Mouse (Mus musculus) midbrain, postnatal 0 days (tissue): ENCODE measurements around the gene Myo3b. TPM values are rescaled to one million over a fixed set of nuclear protein-coding genes. Genes with fewer than 3 reads are reported as not detected.
"Not testable (repeated sequence)": the region's sequence is repeated elsewhere in the genome, so short reads cannot be mapped to it uniquely, and the experiment has no call there.

Source experiments
- ATAC-seq: fragments of 200-750 bp; cut with Nextera tagmentation; 2 replicates; pipeline ENCODE4 v1.8.0; 2017; ENCODE audit warnings: moderate number of reproducible peaks, mild to moderate bottlenecking, moderate TSS enrichment, moderate library complexity; ENCODE audit not compliant: low FRiP score
- DNase-seq: peaks from one replicate; pipeline ENCODE4 v3.0.0-alpha.2; 2015; ENCODE audit warnings: low spot score
- H3K27ac ChIP-seq: fragments of 300-500 bp; sonication (generic); 2 replicates; pipeline ENCODE4 v1.5.1; 2014; ENCODE audit warnings: low read depth, mild to moderate bottlenecking, low read length, mixed read lengths
- H3K27me3 ChIP-seq: fragments of 300-500 bp; sonication (generic); 2 replicates; pipeline ENCODE4 v1.6.1; 2014; ENCODE audit warnings: low read length, control low read depth, mixed read lengths; ENCODE audit not compliant: insufficient read depth
- H3K36me3 ChIP-seq: fragments of 300-500 bp; sonication (generic); 2 replicates; pipeline ENCODE4 v1.6.1; 2014; ENCODE audit warnings: low read length, control low read depth, mixed read lengths; ENCODE audit not compliant: insufficient read depth
- H3K4me1 ChIP-seq: fragments of 300-500 bp; sonication (generic); 2 replicates; pipeline ENCODE4 v1.6.1; 2014; ENCODE audit warnings: mild to moderate bottlenecking, control low read depth, antibody characterized with exemption, low read length, mixed read lengths; ENCODE audit not compliant: insufficient read depth
- H3K4me2 ChIP-seq: fragments of 300-500 bp; sonication (generic); 2 replicates; pipeline ENCODE4 v1.6.1; 2014; ENCODE audit warnings: low read depth, mild to moderate bottlenecking, low read length, mixed read lengths; ENCODE audit not compliant: poor library complexity, severe bottlenecking
- H3K4me3 ChIP-seq: fragments of 300-500 bp; sonication (generic); 2 replicates; pipeline ENCODE4 v1.5.1; 2014; ENCODE audit warnings: low read depth, mild to moderate bottlenecking, low read length, moderate library complexity
- H3K9ac ChIP-seq: fragments of 300-500 bp; sonication (generic); replicated peaks from 2 replicates; pipeline ENCODE4 v1.6.1; 2014; ENCODE audit warnings: mild to moderate bottlenecking, low read length, moderate library complexity, mixed read lengths; ENCODE audit not compliant: poor library complexity, severe bottlenecking
- H3K9me3 ChIP-seq: fragments of 300-500 bp; sonication (generic); 2 replicates; pipeline ENCODE4 v1.6.1; 2016; ENCODE audit warnings: low read length, control low read depth
- CTCF ChIP-seq: IDR thresholded peaks from 2 replicates; pipeline ENCODE4 v1.5.1; 2016; ENCODE audit warnings: antibody characterized with exemption, mild to moderate bottlenecking
- WGBS: fragments of 180-500 bp; shearing (Covaris S2); extraction: QIAGEN DNeasy Blood & Tissue Kit; methylation state at CpG from one replicate; pipeline ENCODE4 v1.1.7; 2014; 5-methylcytosine and 5-hydroxymethylcytosine counted together
- polyA plus RNA-seq: library from polyadenylated mRNA; unstranded; fragments of >200 nt; fragmentation: Nextera tagmentation; extraction: Ambion mirVana; gene quantifications from 2 replicates; pipeline ENCODE4 v1.2.1, GENCODE M21; 2015
- total RNA-seq: library from RNA; depleted of rRNA; stranded (reverse); fragments of >200 nt; gene quantifications from 2 replicates; pipeline ENCODE4 v1.2.3, GENCODE M21; 2014

Gene Myo3b
- total and polyA plus RNA-seq, 2 experiments from 2014 or later: 0.14 to 0.44 TPM

GRCm38 (mm10) chr2:70210427-70211332 is 171.8 kb downstream of the Myo3b start:
- no peak for TF ChIP-seq CTCF
- Histone ChIP-seq H3K4me3 (no peak overlapping the region), H3K4me1 (peaks cover 6% of the 10 kb centered on the region; the same call in 1 of the 2 replicates), H3K9ac (no peak overlapping the region; the same call in 1 of the 2 replicates), H3K27ac (peak overlapping the region; percentile 62), H3K27me3 (no peaks in the 10 kb centered on the region), H3K4me2 (no peak overlapping the region), H3K36me3 (no peaks in the 10 kb centered on the region), H3K9me3 (no peaks in the 10 kb centered on the region)
- DNase-seq (no peak), ATAC-seq (peak; percentile 41; the same call in 1 of the 2 replicates)
- WGBS: 64% methylated on average over 22 of the region's 22 CpGs

GRCm38 (mm10) chr2:70214401-70214800 is 175.5 kb downstream of the Myo3b start:
- Histone ChIP-seq H3K4me2 (no peak overlapping the region), H3K4me1 (peaks cover 6% of the 10 kb centered on the region; the same call in 1 of the 2 replicates), H3K4me3 (no peak overlapping the region), H3K27me3 (no peaks in the 10 kb centered on the region), H3K36me3 (no peaks in the 10 kb centered on the region), H3K9me3 (no peaks in the 10 kb centered on the region), H3K9ac (no peak overlapping the region), H3K27ac (no peak overlapping the region)
- WGBS: 55% methylated on average over 8 of the region's 8 CpGs
- no peak for ATAC-seq
- no peak for DNase-seq
- no peak for TF ChIP-seq CTCF

DNA sequence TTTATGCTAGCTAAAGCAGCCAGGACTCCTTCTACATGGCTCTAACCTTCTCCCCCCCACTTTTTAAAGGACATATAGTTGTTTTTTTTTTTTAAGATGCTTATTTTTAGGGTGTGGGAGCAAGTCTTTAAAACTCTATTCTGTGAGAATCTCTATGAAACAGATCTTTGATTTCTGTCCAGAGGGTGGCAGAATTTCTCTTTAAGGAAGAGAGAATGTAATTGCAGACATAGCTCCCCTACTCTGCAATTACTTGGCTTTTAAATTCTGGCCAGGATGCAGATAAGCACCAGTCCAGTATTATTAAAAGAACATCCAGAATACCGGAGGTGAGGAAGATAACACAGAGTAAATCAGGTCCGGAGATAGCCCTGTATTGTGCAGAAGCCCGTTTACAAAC is 178.9 kb downstream of the Myo3b start:
- DNase-seq (peak; percentile 62), ATAC-seq (no peak)
- Histone ChIP-seq H3K9me3 (no peaks in the 10 kb centered on the region), H3K36me3 (no peaks in the 10 kb centered on the region), H3K9ac (no peak overlapping the region), H3K4me1 (peaks cover 8% of the 10 kb centered on the region; the same call in 1 of the 2 replicates), H3K27ac (0 out of 2 replicates have a peak overlapping the region, but pooled peaks have one; percentile 18), H3K27me3 (no peaks in the 10 kb centered on the region), H3K4me2 (no peak overlapping the region), H3K4me3 (no peak overlapping the region)
- peak; percentile 68 for TF ChIP-seq CTCF
- 64% methylated on average over 3 of the region's 3 CpGs for WGBS

GRCm38 (mm10) chr2:70218469-70218868 is 179.5 kb downstream of the Myo3b start:
- Histone ChIP-seq H3K36me3 (no peaks in the 10 kb centered on the region), H3K27ac (0 out of 2 replicates have a peak overlapping the region, but pooled peaks have one; percentile 18), H3K27me3 (no peaks in the 10 kb centered on the region), H3K4me1 (peaks cover 8% of the 10 kb centered on the region; the same call in 1 of the 2 replicates), H3K4me2 (no peak overlapping the region), H3K9ac (no peak overlapping the region), H3K9me3 (no peaks in the 10 kb centered on the region), H3K4me3 (no peak overlapping the region)
- ATAC-seq (no peak), DNase-seq (no peak)
- TF ChIP-seq CTCF: no peak
- 48% methylated on average over 8 of the region's 8 CpGs for WGBS

DNA sequence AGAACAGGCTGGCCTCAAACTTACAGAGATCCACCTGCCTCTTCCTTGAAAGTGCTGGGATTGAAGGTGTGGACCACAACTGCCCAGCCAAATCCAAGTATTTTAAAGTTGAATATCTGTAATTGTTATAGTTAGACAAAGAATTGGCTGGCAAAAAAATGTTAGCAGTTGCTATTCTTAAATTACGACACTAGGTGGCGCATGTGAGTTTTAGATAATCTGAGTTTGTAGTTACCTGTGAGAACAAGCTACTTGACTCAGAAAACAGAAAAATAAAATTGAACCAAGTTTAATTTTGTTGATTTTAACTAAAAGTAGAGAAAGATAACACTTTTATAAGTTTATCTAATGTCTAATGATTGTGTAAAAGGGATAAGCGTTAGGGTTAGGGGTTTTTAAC is 187.8 kb downstream of the Myo3b start:
- Histone ChIP-seq H3K9ac (no peak overlapping the region), H3K36me3 (no peaks in the 10 kb centered on the region), H3K4me3 (no peak overlapping the region), H3K27me3 (no peaks in the 10 kb centered on the region), H3K4me2 (no peak overlapping the region), H3K9me3 (no peaks in the 10 kb centered on the region), H3K4me1 (0 out of 2 replicates have a peak, but pooled peaks cover 2% of the 10 kb centered on the region), H3K27ac (no peak overlapping the region)
- 11% methylated on average over 3 of the region's 3 CpGs for WGBS
- no peak for ATAC-seq
- peak; percentile 69 for DNase-seq
- TF ChIP-seq CTCF: peak; percentile 84

DNA sequence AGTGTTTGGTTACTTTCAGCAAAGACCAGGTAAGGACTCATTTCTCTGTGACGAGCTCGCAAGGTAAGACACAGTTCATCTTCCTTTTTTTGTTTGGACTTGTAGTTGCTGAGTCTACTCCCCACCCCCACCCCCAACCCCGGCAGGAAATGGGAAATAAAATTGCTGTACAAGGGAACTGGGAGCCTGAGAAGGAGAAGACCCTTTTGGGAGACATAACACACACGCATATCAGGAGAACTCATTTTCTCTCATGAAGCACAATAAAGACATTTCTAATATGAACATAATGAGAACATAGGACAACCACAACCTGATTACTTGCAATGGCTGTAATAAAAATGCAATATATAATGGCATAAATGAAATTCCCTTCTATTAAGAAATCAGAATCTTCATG is 195.5 kb downstream of the Myo3b start:
- H3K36me3 ChIP-seq, H3K4me1 ChIP-seq, H3K27ac ChIP-seq, H3K9me3 ChIP-seq, H3K9ac ChIP-seq, H3K27me3 ChIP-seq, H3K4me2 ChIP-seq, DNase-seq, H3K4me3 ChIP-seq, ATAC-seq: not testable (repeated sequence)
- 88% methylated on average over 4 of the region's 4 CpGs for WGBS
